Mouse (Mus musculus) CH12.LX (cell line): Measurements from ENCODE around the gene Nek2. TPM values are rescaled to one million over a fixed set of nuclear protein-coding genes. Genes with fewer than 3 reads are reported as not detected.

Source experiments
- DNase-seq: peaks from one replicate; pipeline ENCODE4 v3.0.0-alpha.2; 2013; ENCODE audit errors: extremely low read depth
- H3K27ac ChIP-seq: 2 replicates; pipeline ENCODE4 v1.5.1; 2012; ENCODE audit warnings: low read depth, mild to moderate bottlenecking, control low read depth, moderate library complexity; ENCODE audit not compliant: insufficient read depth
- H3K27me3 ChIP-seq: replicated peaks from 2 replicates; pipeline ENCODE3; 2012; ENCODE audit warnings: inconsistent platforms
- H3K36me3 ChIP-seq, 2 experiments: replicated peaks in 1 of 2; 2 replicates each; pipeline versions ENCODE3 to v1.6.1; 2012; ENCODE audit warnings: inconsistent platforms in 1 of 2, low read length in 1 of 2, mild to moderate bottlenecking in 1 of 2, mixed read lengths in 1 of 2, moderate library complexity in 1 of 2; ENCODE audit not compliant: control insufficient read depth in 1 of 2, insufficient read depth in 1 of 2
- H3K4me1 ChIP-seq, 2 experiments: 2 replicates each; pipeline ENCODE4 v1.6.1; 2012; ENCODE audit warnings: inconsistent platforms in 1 of 2, moderate library complexity in 1 of 2; ENCODE audit not compliant: insufficient read depth in 2 of 2, control insufficient read depth in 1 of 2
- H3K4me2 ChIP-seq: 2 replicates; pipeline ENCODE4 v1.6.1; 2012; ENCODE audit warnings: low read depth, mild to moderate bottlenecking, control low read depth; ENCODE audit not compliant: poor library complexity, insufficient read depth, severe bottlenecking
- H3K4me3 ChIP-seq, 3 experiments: fragments of 150-350 bp in 1 of 3; sonication (generic) in 1 of 3; replicated peaks in 1 of 3; 2 replicates each; pipeline versions ENCODE3 to v1.5.1; 2011 to 2012; ENCODE audit warnings: low read depth in 2 of 3, low read length in 2 of 3, mild to moderate bottlenecking in 2 of 3, moderate library complexity in 2 of 3, control low read depth in 1 of 3, improper control_type of control experiment in 1 of 3, inconsistent platforms in 1 of 3, mixed read lengths in 1 of 3; ENCODE audit not compliant: poor library complexity in 1 of 3
- H3K79me2 ChIP-seq: replicated peaks from 2 replicates; pipeline ENCODE4 v1.6.1; 2012; ENCODE audit warnings: mild to moderate bottlenecking, moderate library complexity; ENCODE audit not compliant: control insufficient read depth, poor library complexity, insufficient read depth, severe bottlenecking; ENCODE audit errors: extremely low read depth
- H3K9ac ChIP-seq: 2 replicates; pipeline ENCODE4 v1.6.1; 2012; ENCODE audit warnings: low read depth, mild to moderate bottlenecking, control low read depth, moderate library complexity; ENCODE audit not compliant: insufficient read depth
- H3K9me3 ChIP-seq: replicated peaks from 2 replicates; pipeline ENCODE3; 2012; ENCODE audit warnings: low read length, inconsistent platforms, mixed read lengths
- BHLHE40 ChIP-seq: IDR thresholded peaks from 2 replicates; pipeline ENCODE4 v1.6.1; 2011; ENCODE audit warnings: mild to moderate bottlenecking, low read depth, low read length, improper control_type of control experiment
- CHD1 ChIP-seq: IDR thresholded peaks from 2 replicates; pipeline ENCODE4 v1.6.1; 2012; ENCODE audit warnings: low read depth, low read length, improper control_type of control experiment, inconsistent platforms
- CHD2 ChIP-seq: IDR thresholded peaks from 2 replicates; pipeline ENCODE4 v1.6.1; 2011; ENCODE audit warnings: low read length, improper control_type of control experiment
- ELF1 ChIP-seq: IDR thresholded peaks from 2 replicates; pipeline ENCODE4 v1.6.1; 2014; ENCODE audit warnings: low read depth, mild to moderate bottlenecking, inconsistent platforms, low read length, improper control_type of control experiment
- EP300 ChIP-seq: IDR thresholded peaks from 2 replicates; pipeline ENCODE4 v1.6.1; 2011; ENCODE audit warnings: low read length, improper control_type of control experiment
- ETS1 ChIP-seq: conservative IDR thresholded peaks from 2 replicates; pipeline ENCODE4 v1.6.1; 2012; ENCODE audit warnings: low read depth, mild to moderate bottlenecking, inconsistent platforms, low read length, improper control_type of control experiment, moderate library complexity
- HCFC1 ChIP-seq: IDR thresholded peaks from 2 replicates; pipeline ENCODE4 v1.6.1; 2012; ENCODE audit warnings: low read depth, mild to moderate bottlenecking, inconsistent platforms, low read length, improper control_type of control experiment
- IRF4 ChIP-seq: IDR thresholded peaks from 2 replicates; pipeline ENCODE4 v1.6.1; 2014; ENCODE audit warnings: low read depth, mild to moderate bottlenecking, inconsistent platforms, low read length, improper control_type of control experiment
- JUN ChIP-seq: IDR thresholded peaks from 2 replicates; pipeline ENCODE4 v1.6.1; 2011; ENCODE audit warnings: low read depth, mild to moderate bottlenecking, low read length, improper control_type of control experiment, moderate library complexity; ENCODE audit not compliant: insufficient read depth
- JUND ChIP-seq: conservative IDR thresholded peaks from 2 replicates; pipeline ENCODE4 v1.6.1; 2011; ENCODE audit warnings: low read depth, low read length, improper control_type of control experiment
- KAT2A ChIP-seq: IDR thresholded peaks from 2 replicates; pipeline ENCODE4 v1.6.1; 2012; ENCODE audit warnings: low read length, improper control_type of control experiment, inconsistent platforms; ENCODE audit not compliant: insufficient replicate concordance
- MAFK ChIP-seq: IDR thresholded peaks from 2 replicates; pipeline ENCODE4 v1.6.1; 2011; ENCODE audit warnings: low read length, improper control_type of control experiment; ENCODE audit not compliant: insufficient replicate concordance
- MAX ChIP-seq: IDR thresholded peaks from 2 replicates; pipeline ENCODE4 v1.6.1; 2011; ENCODE audit warnings: low read length, improper control_type of control experiment
- MAZ ChIP-seq: IDR thresholded peaks from 2 replicates; pipeline ENCODE4 v1.6.1; 2012; ENCODE audit warnings: low read depth, mild to moderate bottlenecking, inconsistent platforms, low read length, improper control_type of control experiment, moderate library complexity
- MEF2A ChIP-seq: IDR thresholded peaks from 2 replicates; pipeline ENCODE4 v1.6.1; 2014; ENCODE audit warnings: low read depth, mild to moderate bottlenecking, inconsistent platforms, low read length, improper control_type of control experiment, borderline replicate concordance
- MXI1 ChIP-seq: IDR thresholded peaks from 2 replicates; pipeline ENCODE4 v1.6.1; 2011; ENCODE audit warnings: mild to moderate bottlenecking, low read depth, low read length, improper control_type of control experiment
- MYC ChIP-seq: IDR thresholded peaks from 2 replicates; pipeline ENCODE4 v1.6.1; 2011; ENCODE audit warnings: low read depth, mild to moderate bottlenecking, improper control_type of control experiment, low read length
- NELFE ChIP-seq: IDR thresholded peaks from 2 replicates; pipeline ENCODE4 v1.6.1; 2011; ENCODE audit warnings: low read depth, low read length, improper control_type of control experiment
- POLR2A ChIP-seq: IDR thresholded peaks from 2 replicates; pipeline ENCODE4 v1.6.1; 2011; ENCODE audit warnings: low read depth, mild to moderate bottlenecking, improper control_type of control experiment, low read length
- POLR2AphosphoS2 ChIP-seq: IDR thresholded peaks from 2 replicates; pipeline ENCODE4 v1.6.1; 2011; ENCODE audit warnings: low read depth, low read length, improper control_type of control experiment
- RAD21 ChIP-seq: IDR thresholded peaks from 2 replicates; pipeline ENCODE4 v1.6.1; 2011; ENCODE audit warnings: low read depth, mild to moderate bottlenecking, low read length, improper control_type of control experiment, moderate library complexity
- RCOR1 ChIP-seq: conservative IDR thresholded peaks from 2 replicates; pipeline ENCODE4 v1.6.1; 2012; ENCODE audit warnings: low read depth, mild to moderate bottlenecking, inconsistent platforms, low read length, improper control_type of control experiment
- SIN3A ChIP-seq: IDR thresholded peaks from 2 replicates; pipeline ENCODE4 v1.6.1; 2012; ENCODE audit warnings: low read length, improper control_type of control experiment, inconsistent platforms
- SMC3 ChIP-seq: IDR thresholded peaks from 2 replicates; pipeline ENCODE4 v1.6.1; 2011; ENCODE audit warnings: low read depth, low read length, improper control_type of control experiment
- TBP ChIP-seq: conservative IDR thresholded peaks from 2 replicates; pipeline ENCODE4 v1.6.1; 2011; ENCODE audit warnings: low read depth, low read length, improper control_type of control experiment
- TCF12 ChIP-seq: IDR thresholded peaks from 2 replicates; pipeline ENCODE4 v1.6.1; 2014; ENCODE audit warnings: low read depth, mild to moderate bottlenecking, inconsistent platforms, low read length, improper control_type of control experiment
- USF1 ChIP-seq: IDR thresholded peaks from 2 replicates; pipeline ENCODE4 v1.6.1; 2014; ENCODE audit warnings: low read depth, mild to moderate bottlenecking, inconsistent platforms, low read length, improper control_type of control experiment
- USF2 ChIP-seq: conservative IDR thresholded peaks from 2 replicates; pipeline ENCODE4 v1.6.1; 2011; ENCODE audit warnings: low read depth, low read length, improper control_type of control experiment
- ZC3H11A ChIP-seq: IDR thresholded peaks from 2 replicates; pipeline ENCODE4 v1.6.1; 2012; ENCODE audit warnings: low read depth, mild to moderate bottlenecking, inconsistent platforms, low read length, improper control_type of control experiment
- ZKSCAN1 ChIP-seq: IDR thresholded peaks from 2 replicates; pipeline ENCODE4 v1.6.1; 2012; ENCODE audit warnings: low read depth, inconsistent platforms, low read length, improper control_type of control experiment, borderline replicate concordance
- dilution Hi-C: fragments of 300-500 bp; cut with MboI; formaldehyde crosslinking; loops from 2 replicates; pipeline ENCODE4 v1.14.3; 2020; ENCODE audit warnings: low sequenced_read_pairs; ENCODE audit not compliant: extremely low pct_unique_long_range_greater_than_20kb, extremely low pct_ligation_motif_present
- in situ Hi-C: fragments of 300-500 bp; cut with MboI; formaldehyde crosslinking; loops from 3 replicates; pipeline ENCODE4 v1.14.3; 2019; ENCODE audit warnings: low sequenced_read_pairs, low pct_ligation_motif_present, low pct_unique_long_range_greater_than_20kb, mixed read lengths
- polyA plus RNA-seq: library from polyadenylated mRNA; unstranded; fragments of >175 nt; gene quantifications from 2 replicates; pipeline ENCODE4 v1.2.1, GENCODE M21; 2012; ENCODE audit warnings: low read depth; ENCODE audit not compliant: insufficient read length
- total RNA-seq, 2 experiments: library from RNA; depleted of rRNA; stranded (reverse); fragments of 300-350 nt in 1 of 2; fragments of >200 nt in 1 of 2; gene quantifications; 2 replicates each; pipeline ENCODE4 v1.2.3; 2012 to 2014

The Nek2 gene
- total and polyA plus RNA-seq, 3 experiments = 41.3 to 68.8 (median 51.2) TPM

DNA sequence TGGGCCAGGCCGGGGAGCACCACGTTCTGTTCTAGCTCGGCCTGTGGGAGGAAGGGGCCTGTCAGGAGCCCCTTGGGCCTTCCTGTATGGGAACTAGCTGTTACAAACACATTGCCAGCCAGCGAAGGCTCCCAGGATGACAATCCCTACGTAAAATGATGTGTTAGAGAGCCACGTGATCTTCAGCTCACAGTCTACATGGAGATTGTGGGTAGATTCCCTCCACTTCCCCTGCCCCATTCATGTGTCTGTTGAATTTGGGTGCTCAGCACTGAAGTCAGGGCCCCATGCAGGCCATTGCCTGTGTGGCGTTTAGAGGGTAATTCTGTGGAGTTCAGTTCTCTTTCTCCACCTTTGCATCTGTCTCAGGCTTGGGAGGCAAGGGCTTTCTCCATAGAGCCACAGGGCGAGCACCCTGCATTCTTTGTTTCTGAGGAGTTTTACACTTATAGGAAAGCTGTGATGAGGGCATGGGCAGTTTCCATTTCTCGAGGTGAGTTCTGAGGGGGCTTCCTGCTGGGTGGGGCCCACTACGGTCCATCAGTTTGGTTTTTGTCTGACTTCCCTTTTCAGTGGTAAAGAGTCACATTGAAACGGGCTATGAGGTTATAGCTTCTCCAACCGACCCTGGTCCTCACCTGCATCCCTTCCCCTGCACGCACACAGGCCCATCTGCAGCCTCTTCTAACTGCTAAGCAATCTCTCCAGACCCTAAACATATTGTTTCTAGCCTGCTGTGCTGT, 8.1 kb upstream of the Nek2 start:
- H3K27me3 ChIP-seq = no peaks in the 10 kb centered on the region
- peak overlapping the region; percentile 75 for H3K27ac ChIP-seq
- no peaks in the 10 kb centered on the region for H3K36me3 ChIP-seq
- no peak overlapping the region for H3K9ac ChIP-seq
- H3K4me3 ChIP-seq = peak overlapping the region in 1 of 3 experiments; percentile 23
- in situ Hi-C loops = loop anchor here (5.0 to 25.0 kb wide), 4 partner anchors 91 to 701 kb away; partner anchors contain the start of genes Dtl, Ints7 and Tmem206
- TF ChIP-seq RCOR1 (0 out of 2 replicates have a peak, but pooled peaks have one; percentile 19), MAZ (peak; percentile 72; the same call in 1 of the 2 replicates), NELFE (no peak), MYC (peak; percentile 37; the same call in 1 of the 2 replicates), MAX (peak; percentile 73), TBP (0 out of 2 replicates have a peak, but pooled peaks have one; percentile 42), CHD2 (peak; percentile 35; the same call in 1 of the 2 replicates), USF2 (peak; percentile 54), JUND (no peak), ETS1 (peak; percentile 51), HCFC1 (0 out of 2 replicates have a peak, but pooled peaks have one; percentile 11), CHD1 (no peak), POLR2A (peak; percentile 30; the same call in 1 of the 2 replicates), MEF2A (peak; percentile 78), JUN (peak; percentile 27; the same call in 1 of the 2 replicates), POLR2AphosphoS2 (no peak), MXI1 (no peak), ZC3H11A (no peak), SIN3A (peak; percentile 17), USF1 (peak; percentile 58), TCF12 (peak; percentile 91), ELF1 (peak; percentile 34; the same call in 1 of the 2 replicates), IRF4 (peak; percentile 86), KAT2A (no peak), BHLHE40 (peak; percentile 80), ZKSCAN1 (no peak), EP300 (peak; percentile 88), SMC3 (no peak), MAFK (no peak), RAD21 (no peak; the same call in 1 of the 2 replicates)
- peaks cover 14% of the 10 kb centered on the region for H3K9me3 ChIP-seq
- peak; percentile 88 for DNase-seq
- H3K79me2 ChIP-seq = no peaks in the 10 kb centered on the region
- H3K4me2 ChIP-seq = peak overlapping the region; percentile 3
- dilution Hi-C loops = no loop called here
- peaks cover 17 to 61% of the 10 kb centered on the region in 2 experiments for H3K4me1 ChIP-seq
